Mouse (Mus musculus) intestine, postnatal 0 days (tissue): Measurements from ENCODE around the gene Foxn2. TPM values are rescaled to one million over a fixed set of nuclear protein-coding genes. Genes with fewer than 3 reads are reported as not detected.

Experiments
- ATAC-seq: fragments of 200-750 bp; cut with Nextera tagmentation; 2 replicates; pipeline ENCODE4 v1.8.0; 2017; ENCODE audit warnings: mild to moderate bottlenecking, moderate TSS enrichment, moderate library complexity
- H3K27ac ChIP-seq: fragments of 300-500 bp; sonication (generic); 2 replicates; pipeline ENCODE4 v1.5.1; 2014; ENCODE audit warnings: mild to moderate bottlenecking, low read depth, low read length, moderate library complexity
- H3K27me3 ChIP-seq: fragments of 300-500 bp; sonication (generic); replicated peaks from 2 replicates; pipeline ENCODE4 v1.6.1; 2014; ENCODE audit warnings: low read length, mixed read lengths; ENCODE audit not compliant: control insufficient read depth, insufficient read depth
- H3K36me3 ChIP-seq: fragments of 300-500 bp; sonication (generic); 2 replicates; pipeline ENCODE4 v1.6.1; 2014; ENCODE audit warnings: mild to moderate bottlenecking, moderate library complexity; ENCODE audit not compliant: control insufficient read depth, insufficient read depth
- H3K4me1 ChIP-seq: fragments of 300-500 bp; sonication (generic); replicated peaks from 2 replicates; pipeline ENCODE4 v1.6.1; 2014; ENCODE audit warnings: antibody characterized with exemption, low read length, mixed read lengths; ENCODE audit not compliant: control insufficient read depth, insufficient read depth
- H3K4me2 ChIP-seq: fragments of 300-500 bp; sonication (generic); replicated peaks from 2 replicates; pipeline ENCODE4 v1.6.1; 2014; ENCODE audit warnings: low read depth, mild to moderate bottlenecking, moderate library complexity
- H3K4me3 ChIP-seq: fragments of 300-500 bp; sonication (generic); 2 replicates; pipeline ENCODE4 v1.5.1; 2014; ENCODE audit warnings: low read depth, low read length
- H3K9ac ChIP-seq: fragments of 300-500 bp; sonication (generic); 2 replicates; pipeline ENCODE4 v1.6.1; 2014; ENCODE audit warnings: mild to moderate bottlenecking, low read depth, low read length
- H3K9me3 ChIP-seq: fragments of 300-500 bp; sonication (generic); 2 replicates; pipeline ENCODE4 v1.6.1; 2016; ENCODE audit warnings: mixed run types; ENCODE audit not compliant: control insufficient read depth
- CTCF ChIP-seq: sonication (generic); IDR thresholded peaks from 2 replicates; pipeline ENCODE4 v1.5.1; 2016; ENCODE audit warnings: low read depth, mild to moderate bottlenecking, control low read depth, antibody characterized with exemption, moderate library complexity
- WGBS: fragments of 180-500 bp; shearing (Covaris S2); extraction: QIAGEN DNeasy Blood & Tissue Kit; methylation state at CpG from one replicate; pipeline ENCODE4 v1.1.7; 2014; 5-methylcytosine and 5-hydroxymethylcytosine counted together
- polyA plus RNA-seq: library from polyadenylated mRNA; unstranded; fragments of >200 nt; fragmentation: Nextera tagmentation; extraction: Ambion mirVana; gene quantifications from 2 replicates; pipeline ENCODE4 v1.2.1, GENCODE M21; 2015

Gene Foxn2
- polyA plus RNA-seq, 1 experiment from 2014 or later, result 11.4 TPM

GRCm38 (mm10) chr17:88507376-88507775 lies 66.9 kb downstream of the Foxn2 start:
- ATAC-seq, result no peak

DNA sequence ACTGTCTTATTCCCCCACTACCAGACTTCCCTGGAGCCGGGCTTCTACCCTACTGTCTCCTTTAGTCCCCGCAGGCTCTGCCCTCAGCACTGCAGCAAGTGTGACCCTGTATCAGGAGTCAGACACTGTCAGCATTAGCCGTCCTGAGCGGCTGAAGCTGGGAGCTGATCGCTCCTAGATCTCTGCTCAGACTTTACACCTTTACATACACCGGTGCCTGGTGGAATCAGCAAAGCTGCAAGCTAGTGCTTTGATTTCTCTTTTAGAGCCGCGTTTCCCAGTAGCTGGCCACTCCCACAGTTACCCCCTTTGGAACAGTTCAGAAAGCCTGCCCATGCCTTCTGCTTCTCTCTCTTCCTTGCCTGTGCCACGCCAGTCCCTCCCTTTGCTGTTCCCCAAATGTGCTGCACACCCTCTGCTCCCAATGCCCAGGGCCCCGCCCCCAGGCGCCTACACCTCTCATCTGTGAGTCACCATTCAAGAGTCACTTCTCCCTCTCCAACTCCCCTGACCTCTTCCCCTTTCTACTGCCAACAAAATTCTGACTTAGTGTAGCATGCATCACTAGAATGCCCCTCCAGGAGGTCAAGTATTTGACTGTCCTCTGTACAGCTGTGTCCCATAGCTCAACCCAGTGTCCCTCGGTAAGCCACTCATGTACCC lies 68.5 kb downstream of the Foxn2 start:
- H3K36me3 ChIP-seq, result no peaks in the 10 kb centered on the region
- H3K4me3 ChIP-seq, result peak overlapping the region; percentile 12; the same call in 1 of the 2 replicates
- WGBS, result 27% methylated on average over 12 of the region's 12 CpGs
- no peaks in the 10 kb centered on the region for H3K27me3 ChIP-seq
- ATAC-seq, result peak; percentile 66
- H3K9me3 ChIP-seq, result no peaks in the 10 kb centered on the region
- H3K9ac ChIP-seq, result 0 out of 2 replicates have a peak overlapping the region, but pooled peaks have one; percentile 17
- 0 out of 2 replicates have a peak, but pooled peaks cover 4% of the 10 kb centered on the region for H3K4me1 ChIP-seq
- no peak for TF ChIP-seq CTCF
- H3K4me2 ChIP-seq, result peak overlapping the region; percentile 52
- H3K27ac ChIP-seq, result peak overlapping the region; percentile 50

More at GRCm38 (mm10) chr17:88507376-88507775, 66.9 kb downstream of the Foxn2 start:
- WGBS, result 78% methylated on average over 10 of the region's 10 CpGs
- H3K36me3 ChIP-seq, result no peaks in the 10 kb centered on the region
- H3K27ac ChIP-seq, result no peak overlapping the region
- TF ChIP-seq CTCF, result no peak
- H3K9me3 ChIP-seq, result no peaks in the 10 kb centered on the region
- no peak overlapping the region for H3K4me2 ChIP-seq
- no peaks in the 10 kb centered on the region for H3K27me3 ChIP-seq
- H3K4me3 ChIP-seq, result no peak overlapping the region
- no peak overlapping the region for H3K9ac ChIP-seq
- H3K4me1 ChIP-seq, result 0 out of 2 replicates have a peak, but pooled peaks cover 4% of the 10 kb centered on the region

GRCm38 (mm10) chr17:88509999-88510398 lies 69.5 kb downstream of the Foxn2 start:
- H3K9ac ChIP-seq, result no peak overlapping the region
- H3K27ac ChIP-seq, result no peak overlapping the region
- WGBS, result 86% methylated on average over 3 of the region's 3 CpGs
- no peak overlapping the region for H3K4me3 ChIP-seq
- ATAC-seq, result no peak
- no peak overlapping the region for H3K4me2 ChIP-seq
- no peaks in the 10 kb centered on the region for H3K36me3 ChIP-seq
- no peaks in the 10 kb centered on the region for H3K27me3 ChIP-seq
- H3K9me3 ChIP-seq, result no peaks in the 10 kb centered on the region
- no peak for TF ChIP-seq CTCF
- 0 out of 2 replicates have a peak, but pooled peaks cover 4% of the 10 kb centered on the region for H3K4me1 ChIP-seq

DNA sequence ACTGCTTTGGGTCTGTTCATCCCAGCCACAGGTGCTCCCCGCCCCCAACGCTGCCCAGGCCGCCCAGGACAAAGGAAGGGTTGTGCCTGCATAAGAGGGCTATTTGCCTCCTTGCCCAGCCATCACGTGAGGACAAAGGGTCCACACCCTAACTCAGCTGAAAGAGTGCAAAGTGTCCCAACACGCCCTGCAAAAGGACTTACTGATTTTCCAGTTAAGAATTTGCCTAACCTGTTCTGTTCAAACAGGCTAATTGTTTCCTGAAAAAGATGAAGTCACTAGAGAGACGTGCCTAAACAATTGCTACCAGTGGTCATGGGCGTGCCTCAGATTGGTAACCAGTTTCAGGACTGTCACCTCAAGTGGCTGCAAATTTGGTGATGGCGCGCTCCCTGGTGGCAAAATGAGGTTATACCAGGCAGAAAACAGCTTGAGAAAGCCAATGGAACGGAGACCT lies 70.6 kb downstream of the Foxn2 start:
- Histone ChIP-seq H3K27ac (no peak overlapping the region), H3K4me1 (no peaks in the 10 kb centered on the region), H3K9ac (no peak overlapping the region), H3K36me3 (no peaks in the 10 kb centered on the region), H3K4me2 (0 out of 2 replicates have a peak overlapping the region, but pooled peaks have one; percentile 27), H3K27me3 (no peaks in the 10 kb centered on the region), H3K4me3 (no peak overlapping the region), H3K9me3 (no peaks in the 10 kb centered on the region)
- WGBS, result 22% methylated on average over 10 of the region's 10 CpGs
- peak; percentile 81 for ATAC-seq
- peak; percentile 90 for TF ChIP-seq CTCF

GRCm38 (mm10) chr17:88516477-88516876 lies 76.0 kb downstream of the Foxn2 start:
- H3K36me3 ChIP-seq, result no peaks in the 10 kb centered on the region
- ATAC-seq, result no peak
- no peaks in the 10 kb centered on the region for H3K27me3 ChIP-seq
- no peak overlapping the region for H3K4me3 ChIP-seq
- H3K4me1 ChIP-seq, result no peaks in the 10 kb centered on the region
- no peaks in the 10 kb centered on the region for H3K9me3 ChIP-seq
- no peak overlapping the region for H3K27ac ChIP-seq
- no peak for TF ChIP-seq CTCF
- no peak overlapping the region for H3K4me2 ChIP-seq
- 77% methylated on average over 7 of the region's 7 CpGs for WGBS
- no peak overlapping the region for H3K9ac ChIP-seq

DNA sequence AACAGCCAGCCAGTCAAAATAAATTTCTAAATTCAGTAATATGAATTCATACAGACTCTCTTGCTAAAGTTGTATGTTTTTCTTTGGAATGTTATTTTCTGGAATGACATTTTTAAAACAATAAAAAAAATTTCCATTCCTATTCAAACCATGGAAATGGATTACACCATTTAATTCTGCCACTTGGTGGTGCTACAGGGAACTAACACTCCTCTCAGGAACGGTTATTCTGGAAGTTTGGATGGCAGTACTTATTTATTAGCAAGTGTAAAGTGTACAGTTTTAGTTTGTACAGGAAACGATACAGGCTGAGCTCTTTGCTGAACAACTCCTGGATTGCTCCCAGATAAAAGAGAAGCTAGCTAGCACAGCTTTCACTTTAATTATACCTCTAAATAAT lies 87.3 kb downstream of the Foxn2 start:
- H3K4me3 ChIP-seq, result no peak overlapping the region
- no peaks in the 10 kb centered on the region for H3K27me3 ChIP-seq
- no peak overlapping the region for H3K9ac ChIP-seq
- H3K9me3 ChIP-seq, result no peaks in the 10 kb centered on the region
- 0 out of 2 replicates have a peak, but pooled peaks cover 6% of the 10 kb centered on the region for H3K4me1 ChIP-seq
- peak; percentile 77 for TF ChIP-seq CTCF
- H3K4me2 ChIP-seq, result no peak overlapping the region
- no peaks in the 10 kb centered on the region for H3K36me3 ChIP-seq
- no peak for ATAC-seq
- WGBS, result 7% methylated on average over 2 of the region's 2 CpGs
- no peak overlapping the region for H3K27ac ChIP-seq
